Mouse (Mus musculus) megakaryocyte, embryonic 14.5 days (primary cell): ENCODE data around the gene Nusap1. TPM values are rescaled to one million over a fixed set of nuclear protein-coding genes. Genes with fewer than 3 reads are reported as not detected.
"Not testable (repeated sequence)": the region's sequence is repeated elsewhere in the genome, so short reads cannot be mapped to it uniquely, and the experiment has no call there.

Experiments
- H3K27me3 ChIP-seq: replicated peaks from 2 replicates; pipeline ENCODE3; 2012; ENCODE audit warnings: inconsistent platforms
- H3K36me3 ChIP-seq: replicated peaks from 2 replicates; pipeline ENCODE3; 2012; ENCODE audit warnings: low read length, inconsistent platforms, mixed read lengths
- H3K4me1 ChIP-seq: 2 replicates; pipeline ENCODE4 v1.6.1; 2012; ENCODE audit warnings: inconsistent platforms
- H3K4me3 ChIP-seq: replicated peaks from 2 replicates; pipeline ENCODE3; 2012; ENCODE audit warnings: moderate library complexity, mild to moderate bottlenecking, inconsistent platforms
- H3K9me3 ChIP-seq: 2 replicates; pipeline ENCODE4 v1.6.1; 2012; ENCODE audit warnings: inconsistent platforms
- FLI1 ChIP-seq: IDR thresholded peaks from 2 replicates; pipeline ENCODE4 v1.6.1; 2012; ENCODE audit warnings: low read length, inconsistent platforms, mixed read lengths
- GATA1 ChIP-seq: IDR thresholded peaks from 3 replicates; pipeline ENCODE4 v1.6.1; 2012; ENCODE audit warnings: mixed read lengths, low read length, inconsistent platforms, borderline replicate concordance
- polyA plus RNA-seq: library from polyadenylated mRNA; stranded (reverse); fragments of >175 nt; gene quantifications from 2 replicates; pipeline ENCODE4 v1.2.3, GENCODE M21; 2012; ENCODE audit warnings: low replicate concordance; ENCODE audit not compliant: insufficient read depth

The Nusap1 gene
- polyA plus RNA-seq, 1 experiment = 1.3 TPM

GRCm38 (mm10) chr2:119636781-119637180 is 18.7 kb downstream of the Nusap1 start:
- Histone ChIP-seq H3K4me1 (no peaks in the 10 kb centered on the region), H3K36me3 (peaks cover 87% of the 10 kb centered on the region), H3K9me3 (no peaks in the 10 kb centered on the region), H3K4me3 (no peak overlapping the region), H3K27me3 (no peaks in the 10 kb centered on the region)
- TF ChIP-seq FLI1 = no peak
- no peak for TF ChIP-seq GATA1

- Histone ChIP-seq H3K27me3 (no peaks in the 10 kb centered on the region), H3K9me3 (no peaks in the 10 kb centered on the region), H3K4me1 (no peaks in the 10 kb centered on the region), H3K4me3 (no peak overlapping the region), H3K36me3 (peaks cover 88% of the 10 kb centered on the region)
- no peak for TF ChIP-seq GATA1
Observed at GRCm38 (mm10) chr2:119641214-119641912, 23.3 kb downstream of the Nusap1 start.

GRCm38 (mm10) chr2:119644254-119644653 is 26.2 kb downstream of the Nusap1 start:
- Histone ChIP-seq H3K27me3 (no peaks in the 10 kb centered on the region), H3K36me3 (peaks cover 90% of the 10 kb centered on the region), H3K9me3 (no peaks in the 10 kb centered on the region), H3K4me3 (no peak overlapping the region), H3K4me1 (no peaks in the 10 kb centered on the region)
- TF ChIP-seq GATA1 = no peak
- TF ChIP-seq FLI1 = no peak

- Histone ChIP-seq H3K4me3 (peak within 1 kb of the TSS; percentile 96), H3K27me3 (no peaks in the 10 kb centered on the region), H3K36me3 (peaks cover 27% of the 10 kb centered on the region), H3K4me1 (peaks cover 7% of the 10 kb centered on the region; the same call in 1 of the 2 replicates), H3K9me3 (no peaks in the 10 kb centered on the region)
- TF ChIP-seq FLI1 (peak; percentile 61; the same call in 1 of the 2 replicates), GATA1 (no peak)
Observed at GRCm38 (mm10) chr2:119662220-119663182, 44.4 kb downstream of the Nusap1 start, which contains the start of gene Ndufaf1. Gene Ndufaf1, minus strand, starts transcription at chr2:119662827.

GRCm38 (mm10) chr2:119665744-119666143 is 47.6 kb downstream of the Nusap1 start:
- H3K4me3 ChIP-seq, H3K36me3 ChIP-seq: not testable (repeated sequence)

GRCm38 (mm10) chr2:119669010-119669409 is 50.9 kb downstream of the Nusap1 start:
- Histone ChIP-seq H3K9me3 (peaks cover 6% of the 10 kb centered on the region), H3K4me1 (peaks cover 5% of the 10 kb centered on the region), H3K36me3 (no peaks in the 10 kb centered on the region), H3K27me3 (no peaks in the 10 kb centered on the region), H3K4me3 (no peak overlapping the region)
- TF ChIP-seq FLI1 (no peak), GATA1 (no peak)

More at GRCm38 (mm10) chr2:119665744-119666143, 47.6 kb downstream of the Nusap1 start:
- H3K9me3 ChIP-seq, H3K4me1 ChIP-seq, H3K27me3 ChIP-seq: not testable (repeated sequence)

GRCm38 (mm10) chr2:119674525-119675214 is 56.6 kb downstream of the Nusap1 start, which contains the start of gene Rtf1:
Gene Rtf1, plus strand, starts transcription at chr2:119675068.
- no peak for TF ChIP-seq FLI1
- TF ChIP-seq GATA1 = no peak
- no peaks in the 10 kb centered on the region for H3K27me3 ChIP-seq
- H3K9me3 ChIP-seq = no peaks in the 10 kb centered on the region

GRCm38 (mm10) chr2:119675215-119675784 is 57.2 kb downstream of the Nusap1 start:
- Histone ChIP-seq H3K4me3 (peak overlapping the region; percentile 98), H3K9me3 (no peaks in the 10 kb centered on the region), H3K36me3 (peaks cover 14% of the 10 kb centered on the region), H3K27me3 (no peaks in the 10 kb centered on the region), H3K4me1 (peaks cover 35% of the 10 kb centered on the region)
- no peak for TF ChIP-seq FLI1
- no peak for TF ChIP-seq GATA1

More at GRCm38 (mm10) chr2:119674525-119675214, 56.6 kb downstream of the Nusap1 start, which contains the start of gene Rtf1:
- H3K4me3 ChIP-seq = peak within 1 kb of the TSS; percentile 98
- peaks cover 31% of the 10 kb centered on the region for H3K4me1 ChIP-seq
- peaks cover 11% of the 10 kb centered on the region for H3K36me3 ChIP-seq

GRCm38 (mm10) chr2:119675831-119676230 is 57.7 kb downstream of the Nusap1 start:
- H3K4me1 ChIP-seq = peaks cover 38% of the 10 kb centered on the region
- peak overlapping the region; percentile 98 for H3K4me3 ChIP-seq
- H3K36me3 ChIP-seq = peaks cover 18% of the 10 kb centered on the region
- H3K27me3 ChIP-seq = no peaks in the 10 kb centered on the region
- TF ChIP-seq FLI1 = no peak
- no peak for TF ChIP-seq GATA1
- H3K9me3 ChIP-seq = no peaks in the 10 kb centered on the region
